Mouse (Mus musculus) intestine, embryonic 14.5 days (tissue): ENCODE results near the gene Ret. TPM values are rescaled to one million over a fixed set of nuclear protein-coding genes. Genes with fewer than 3 reads are reported as not detected.

Source experiments
- ATAC-seq: fragments of 200-750 bp; cut with Nextera tagmentation; replicated peaks from 2 replicates; pipeline ENCODE4 v1.8.0; 2017; ENCODE audit warnings: low read depth, moderate number of reproducible peaks, moderate TSS enrichment, moderate library complexity; ENCODE audit not compliant: low FRiP score, low TSS enrichment
- DNase-seq: peaks from one replicate; pipeline ENCODE4 v3.0.0-alpha.2; 2018; ENCODE audit warnings: low spot score
- H3K27ac ChIP-seq: fragments of 300-500 bp; sonication (generic); 2 replicates; pipeline ENCODE4 v1.5.1; 2014; ENCODE audit warnings: low read depth, mild to moderate bottlenecking, control low read depth
- H3K27me3 ChIP-seq: fragments of 300-500 bp; sonication (generic); replicated peaks from 2 replicates; pipeline ENCODE4 v1.6.1; 2014; ENCODE audit warnings: low read length, control low read depth; ENCODE audit not compliant: control insufficient read depth, insufficient read depth
- H3K36me3 ChIP-seq: fragments of 300-500 bp; sonication (generic); 2 replicates; pipeline ENCODE4 v1.6.1; 2014; ENCODE audit warnings: low read length, control low read depth; ENCODE audit not compliant: control insufficient read depth, insufficient read depth
- H3K4me1 ChIP-seq: fragments of 300-500 bp; sonication (generic); replicated peaks from 2 replicates; pipeline ENCODE4 v1.6.1; 2014; ENCODE audit warnings: low read length, control low read depth, mixed read lengths; ENCODE audit not compliant: control insufficient read depth, insufficient read depth
- H3K4me2 ChIP-seq: fragments of 300-500 bp; sonication (generic); 2 replicates; pipeline ENCODE4 v1.6.1; 2014; ENCODE audit warnings: low read length
- H3K4me3 ChIP-seq: fragments of 300-500 bp; sonication (generic); 2 replicates; pipeline ENCODE4 v1.5.1; 2014; ENCODE audit warnings: low read depth, low read length, control low read depth, mixed read lengths
- H3K9ac ChIP-seq: fragments of 300-500 bp; sonication (generic); 2 replicates; pipeline ENCODE4 v1.6.1; 2014; ENCODE audit warnings: mild to moderate bottlenecking, low read length
- H3K9me3 ChIP-seq: fragments of 300-500 bp; sonication (generic); 2 replicates; pipeline ENCODE4 v1.6.1; 2016; ENCODE audit warnings: low read length, control low read depth; ENCODE audit not compliant: control insufficient read depth
- WGBS: fragments of 180-500 bp; shearing (Covaris S2); extraction: QIAGEN DNeasy Blood & Tissue Kit; methylation state at CpG from one replicate; pipeline ENCODE4 v1.1.7; 2014; 5-methylcytosine and 5-hydroxymethylcytosine counted together
- polyA plus RNA-seq: library from polyadenylated mRNA; unstranded; fragments of >200 nt; fragmentation: Nextera tagmentation; extraction: Ambion mirVana; gene quantifications from 2 replicates; pipeline ENCODE4 v1.2.1, GENCODE M21; 2014

The Ret gene
- polyA plus RNA-seq, 1 experiment from 2014 or later: 23.4 TPM

DNA sequence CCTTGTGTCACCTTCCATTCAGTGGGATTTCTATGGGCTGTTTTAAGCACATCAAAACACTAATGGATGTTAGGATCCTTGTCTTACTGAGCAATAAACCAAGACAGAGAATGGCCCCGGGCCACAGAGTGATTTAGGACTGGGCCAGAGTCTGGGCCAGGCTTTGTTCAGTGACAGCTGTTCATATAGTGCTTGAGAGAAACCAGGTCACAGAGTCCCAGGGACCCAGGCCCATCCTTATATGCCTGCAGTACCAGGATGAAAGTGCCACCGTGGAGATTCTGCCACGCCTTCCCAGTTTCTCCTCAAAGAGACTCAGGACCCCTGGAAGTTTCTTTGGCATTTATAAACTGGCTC is 10.3 kb downstream of the Ret start:
- WGBS: 40% methylated on average over 3 of the region's 3 CpGs
- H3K36me3 ChIP-seq: no peaks in the 10 kb centered on the region
- H3K4me3 ChIP-seq: no peak overlapping the region
- no peak overlapping the region for H3K27ac ChIP-seq
- no peak for ATAC-seq
- H3K9me3 ChIP-seq: no peaks in the 10 kb centered on the region
- H3K4me2 ChIP-seq: no peak overlapping the region
- DNase-seq: no peak
- H3K27me3 ChIP-seq: no peaks in the 10 kb centered on the region
- no peak overlapping the region for H3K9ac ChIP-seq
- H3K4me1 ChIP-seq: no peaks in the 10 kb centered on the region

GRCm38 (mm10) chr6:118186620-118187284 is 10.8 kb downstream of the Ret start:
- Histone ChIP-seq H3K4me2 (no peak overlapping the region), H3K27ac (no peak overlapping the region), H3K27me3 (no peaks in the 10 kb centered on the region), H3K9me3 (no peaks in the 10 kb centered on the region), H3K4me3 (no peak overlapping the region), H3K4me1 (no peaks in the 10 kb centered on the region), H3K36me3 (no peaks in the 10 kb centered on the region), H3K9ac (no peak overlapping the region)
- DNase-seq (no peak), ATAC-seq (no peak)
- 43% methylated on average over 17 of the region's 17 CpGs for WGBS

- Histone ChIP-seq H3K36me3 (no peaks in the 10 kb centered on the region), H3K27me3 (no peaks in the 10 kb centered on the region), H3K4me3 (no peak overlapping the region), H3K9me3 (no peaks in the 10 kb centered on the region), H3K4me2 (no peak overlapping the region), H3K27ac (no peak overlapping the region), H3K9ac (no peak overlapping the region), H3K4me1 (no peaks in the 10 kb centered on the region; the same call in 1 of the 2 replicates)
- WGBS: 86% methylated on average over 10 of the region's 10 CpGs
- DNase-seq (no peak), ATAC-seq (no peak)
Observed at GRCm38 (mm10) chr6:118184126-118184525, 13.4 kb downstream of the Ret start.

DNA sequence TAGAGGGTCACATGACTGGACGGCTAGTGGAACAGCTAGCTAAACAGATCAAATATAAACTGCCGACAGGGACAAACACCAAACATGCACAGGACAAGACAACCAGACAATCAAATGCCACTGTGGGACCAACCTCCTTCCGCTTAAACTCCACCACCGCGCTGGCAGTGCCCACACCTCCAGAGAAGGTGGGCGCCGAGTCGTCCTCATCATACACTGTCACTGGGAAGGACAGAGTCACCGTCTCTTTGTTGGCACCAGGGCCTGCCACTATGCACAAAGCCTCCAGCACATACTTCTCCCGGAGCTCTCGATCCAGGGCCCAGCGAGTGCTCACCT is 17.5 kb downstream of the Ret start:
- H3K4me2 ChIP-seq: no peak overlapping the region

DNA sequence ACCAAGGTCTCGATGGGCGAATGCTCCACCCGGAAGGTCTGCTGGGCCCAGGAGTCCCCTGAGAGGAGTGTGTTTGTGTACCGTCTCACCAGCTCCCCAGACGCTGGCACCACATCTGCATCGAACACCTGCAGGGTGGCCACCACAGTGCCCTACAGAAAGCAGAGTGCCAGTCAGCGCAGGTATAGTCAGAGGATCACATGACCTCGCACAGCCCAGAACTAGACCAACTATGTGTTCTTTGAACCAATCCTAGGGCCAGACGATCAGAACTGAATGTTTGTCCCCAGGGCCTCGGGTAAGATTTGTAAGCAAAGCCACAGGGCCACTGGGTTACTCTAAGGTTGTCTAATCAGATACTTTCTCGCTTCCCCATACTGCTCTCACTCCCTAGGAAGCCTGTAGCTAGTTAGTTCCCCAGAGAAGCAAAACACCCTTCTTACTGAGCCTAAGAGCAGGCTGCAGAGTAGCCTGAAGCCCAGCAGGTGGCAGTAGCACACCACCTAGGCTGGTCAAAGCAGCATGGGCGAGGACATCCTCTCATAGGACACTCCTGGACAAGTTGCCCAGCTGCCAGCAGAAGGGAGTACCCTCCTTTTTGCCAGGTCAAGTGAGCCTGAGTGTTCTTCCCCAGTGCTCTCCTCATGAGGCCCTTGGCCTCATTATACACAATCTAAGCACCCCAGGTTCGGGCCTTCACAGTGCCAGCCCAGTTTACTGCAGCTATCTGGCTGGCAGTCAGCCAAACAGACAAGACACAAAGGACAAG is 18.0 kb downstream of the Ret start:
- Histone ChIP-seq H3K27me3 (no peaks in the 10 kb centered on the region), H3K9ac (no peak overlapping the region), H3K4me2 (no peak overlapping the region), H3K4me1 (no peaks in the 10 kb centered on the region; the same call in 1 of the 2 replicates), H3K27ac (no peak overlapping the region), H3K4me3 (no peak overlapping the region), H3K36me3 (no peaks in the 10 kb centered on the region), H3K9me3 (no peaks in the 10 kb centered on the region)
- 62% methylated on average over 13 of the region's 13 CpGs for WGBS
- ATAC-seq (peak; percentile 82; the same call in 1 of the 2 replicates), DNase-seq (peak; percentile 79)

More for the DNA sequence above, 17.5 kb downstream of the Ret start:
- Histone ChIP-seq H3K4me3 (no peak overlapping the region), H3K27ac (no peak overlapping the region), H3K9ac (no peak overlapping the region), H3K27me3 (no peaks in the 10 kb centered on the region), H3K9me3 (no peaks in the 10 kb centered on the region), H3K4me1 (no peaks in the 10 kb centered on the region; the same call in 1 of the 2 replicates), H3K36me3 (no peaks in the 10 kb centered on the region)
- 80% methylated on average over 12 of the region's 12 CpGs for WGBS
- DNase-seq (no peak), ATAC-seq (no peak)

GRCm38 (mm10) chr6:118173975-118174328 is 23.6 kb downstream of the Ret start:
- no peaks in the 10 kb centered on the region for H3K36me3 ChIP-seq
- no peak overlapping the region for H3K9ac ChIP-seq
- DNase-seq: no peak
- H3K4me2 ChIP-seq: no peak overlapping the region
- no peaks in the 10 kb centered on the region for H3K4me1 ChIP-seq
- 69% methylated on average over 5 of the region's 5 CpGs for WGBS
- H3K9me3 ChIP-seq: no peaks in the 10 kb centered on the region
- H3K4me3 ChIP-seq: no peak overlapping the region
- no peaks in the 10 kb centered on the region for H3K27me3 ChIP-seq
- H3K27ac ChIP-seq: no peak overlapping the region
- no peak for ATAC-seq

- ATAC-seq: no peak
- no peaks in the 10 kb centered on the region for H3K9me3 ChIP-seq
- no peak overlapping the region for H3K4me3 ChIP-seq
- no peak overlapping the region for H3K27ac ChIP-seq
- 92% methylated on average over 18 of the region's 18 CpGs for WGBS
- no peaks in the 10 kb centered on the region for H3K36me3 ChIP-seq
- H3K9ac ChIP-seq: no peak overlapping the region
- H3K4me1 ChIP-seq: no peaks in the 10 kb centered on the region
- no peak overlapping the region for H3K4me2 ChIP-seq
- no peak for DNase-seq
- no peaks in the 10 kb centered on the region for H3K27me3 ChIP-seq
Observed at GRCm38 (mm10) chr6:118173251-118173974, 24.1 kb downstream of the Ret start.

DNA sequence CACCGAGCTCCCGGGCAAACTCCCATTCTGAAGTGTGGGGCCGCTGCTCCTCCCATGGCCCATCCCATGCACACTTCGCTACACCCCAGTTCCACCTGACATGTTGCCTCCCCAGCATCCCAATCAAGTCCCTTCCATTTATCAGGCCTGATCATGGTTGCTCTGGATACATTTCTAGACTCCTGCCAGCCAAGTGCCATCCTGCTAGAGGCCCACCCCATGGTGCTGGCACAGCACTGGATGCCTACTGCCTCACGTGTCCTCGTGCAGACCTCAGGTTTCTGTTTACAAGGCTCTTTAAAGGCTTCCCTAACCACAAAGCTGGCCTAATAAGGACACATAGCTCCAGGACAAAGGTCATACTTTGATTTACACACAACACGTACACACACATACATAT is 26.1 kb downstream of the Ret start:
- 87% methylated on average over 7 of the region's 7 CpGs for WGBS

More for the DNA sequence above, 26.1 kb downstream of the Ret start:
- H3K9ac ChIP-seq: no peak overlapping the region
- no peak overlapping the region for H3K4me2 ChIP-seq
- H3K4me3 ChIP-seq: no peak overlapping the region
- H3K36me3 ChIP-seq: no peaks in the 10 kb centered on the region
- no peak overlapping the region for H3K27ac ChIP-seq
- no peaks in the 10 kb centered on the region for H3K27me3 ChIP-seq
- H3K4me1 ChIP-seq: no peaks in the 10 kb centered on the region
- H3K9me3 ChIP-seq: no peaks in the 10 kb centered on the region
- ATAC-seq (no peak), DNase-seq (no peak)
